Mouse (Mus musculus): Measurements from ENCODE around the gene Slc25a13.

GRCm38 (mm10) chr6:6220574-6220973 is 3.6 kb upstream of the Slc25a13 start:
- no peak for TF ChIP-seq CTCF (IDR thresholded peaks at IDR 0.05; ENCODE audit: low read depth)
- no peak for TF ChIP-seq EP300 (IDR thresholded peaks at IDR 0.05; ENCODE audit: low read depth)

All from heart, postnatal 0 days (tissue).